Mouse (Mus musculus) CH12.LX (cell line): Measurements from ENCODE around the gene Lrrc8c.

Experiments
- CHD1 ChIP-seq: IDR thresholded peaks from 2 replicates; pipeline ENCODE4 v1.6.1; 2012; ENCODE audit warnings: low read depth, low read length, improper control_type of control experiment, inconsistent platforms
- CHD2 ChIP-seq: IDR thresholded peaks from 2 replicates; pipeline ENCODE4 v1.6.1; 2011; ENCODE audit warnings: low read length, improper control_type of control experiment
- CTCF ChIP-seq, 2 experiments: IDR thresholded peaks in 1 of 2; conservative IDR thresholded peaks in 1 of 2; 2 replicates each; pipeline ENCODE4 v1.5.1; 2011 to 2012; ENCODE audit warnings: low read depth in 2 of 2, low read length in 2 of 2, improper control_type of control experiment in 1 of 2, inconsistent platforms in 1 of 2, mild to moderate bottlenecking in 1 of 2, moderate library complexity in 1 of 2
- E2F4 ChIP-seq: IDR thresholded peaks from 2 replicates; pipeline ENCODE4 v1.6.1; 2011; ENCODE audit warnings: low read depth, low read length, improper control_type of control experiment; ENCODE audit not compliant: insufficient replicate concordance
- IRF4 ChIP-seq: IDR thresholded peaks from 2 replicates; pipeline ENCODE4 v1.6.1; 2014; ENCODE audit warnings: low read depth, mild to moderate bottlenecking, inconsistent platforms, low read length, improper control_type of control experiment
- JUN ChIP-seq: IDR thresholded peaks from 2 replicates; pipeline ENCODE4 v1.6.1; 2011; ENCODE audit warnings: low read depth, mild to moderate bottlenecking, low read length, improper control_type of control experiment, moderate library complexity; ENCODE audit not compliant: insufficient read depth
- MAX ChIP-seq: IDR thresholded peaks from 2 replicates; pipeline ENCODE4 v1.6.1; 2011; ENCODE audit warnings: low read length, improper control_type of control experiment
- MAZ ChIP-seq: IDR thresholded peaks from 2 replicates; pipeline ENCODE4 v1.6.1; 2012; ENCODE audit warnings: low read depth, mild to moderate bottlenecking, inconsistent platforms, low read length, improper control_type of control experiment, moderate library complexity
- NELFE ChIP-seq: IDR thresholded peaks from 2 replicates; pipeline ENCODE4 v1.6.1; 2011; ENCODE audit warnings: low read depth, low read length, improper control_type of control experiment
- POLR2A ChIP-seq: IDR thresholded peaks from 2 replicates; pipeline ENCODE4 v1.6.1; 2011; ENCODE audit warnings: low read depth, mild to moderate bottlenecking, improper control_type of control experiment, low read length
- SMC3 ChIP-seq: IDR thresholded peaks from 2 replicates; pipeline ENCODE4 v1.6.1; 2011; ENCODE audit warnings: low read depth, low read length, improper control_type of control experiment
- TCF12 ChIP-seq: IDR thresholded peaks from 2 replicates; pipeline ENCODE4 v1.6.1; 2014; ENCODE audit warnings: low read depth, mild to moderate bottlenecking, inconsistent platforms, low read length, improper control_type of control experiment
- UBTF ChIP-seq: IDR thresholded peaks from 2 replicates; pipeline ENCODE4 v1.6.1; 2012; ENCODE audit warnings: low read depth, mild to moderate bottlenecking, inconsistent platforms, low read length, improper control_type of control experiment, moderate library complexity
- USF1 ChIP-seq: IDR thresholded peaks from 2 replicates; pipeline ENCODE4 v1.6.1; 2014; ENCODE audit warnings: low read depth, mild to moderate bottlenecking, inconsistent platforms, low read length, improper control_type of control experiment

DNA sequence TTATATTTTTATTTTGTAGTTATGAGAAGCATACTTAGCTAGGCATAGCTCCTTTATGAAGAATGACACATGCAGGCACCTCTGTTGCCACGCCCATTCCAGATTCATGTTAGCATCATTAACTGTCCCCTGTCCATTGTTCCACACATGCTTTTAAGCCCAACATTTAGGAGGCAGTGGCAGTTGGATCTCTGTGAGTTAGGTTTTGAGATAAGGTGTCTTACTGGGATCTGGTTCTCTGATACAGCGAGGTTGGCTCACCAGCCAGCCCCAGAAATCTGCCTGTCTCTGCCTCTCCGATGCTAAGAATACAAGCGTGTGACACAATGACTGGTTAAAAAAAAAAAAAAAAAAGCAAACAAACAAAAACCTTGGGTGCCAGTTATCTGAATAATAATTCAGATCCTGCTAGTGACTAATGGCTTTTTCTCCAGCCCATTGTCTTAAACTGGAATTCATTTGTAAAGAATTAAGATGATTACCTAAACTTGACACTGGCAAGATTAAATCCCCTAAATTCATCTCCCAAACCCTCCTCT lies 7.0 kb downstream of the Lrrc8c start:
- TF ChIP-seq MAX (no peak), CTCF (conservative IDR thresholded peaks at IDR 0.05 in 1 of 2, IDR thresholded peaks at IDR 0.05 in 1 of 2; ENCODE audit: low read depth in 2 of 2, low read length in 2 of 2) (no peak), MAZ (no peak), TCF12 (no peak), CHD1 (no peak), CHD2 (no peak), UBTF (no peak), IRF4 (no peak), E2F4 (no peak), POLR2A (no peak), SMC3 (no peak), JUN (no peak), USF1 (no peak), NELFE (no peak)
